Mouse (Mus musculus) ES-E14 (cell line): ENCODE measurements around the gene Dnajc6.

Experiments
- CHD2 ChIP-seq: IDR thresholded peaks from 2 replicates; pipeline ENCODE4 v1.6.1; 2014; ENCODE audit warnings: mild to moderate bottlenecking, low read depth, low read length, inconsistent platforms
- ZC3H11A ChIP-seq: IDR thresholded peaks from 2 replicates; pipeline ENCODE4 v1.6.1; 2012; ENCODE audit warnings: low read depth, mild to moderate bottlenecking, inconsistent platforms, low read length, borderline replicate concordance

GRCm38 (mm10) chr4:101506372-101506771 is 9.9 kb downstream of the Dnajc6 start:
- TF ChIP-seq ZC3H11A: no peak
- no peak for TF ChIP-seq CHD2
